Mouse (Mus musculus) heart, embryonic 10.5 days (tissue): Measurements from ENCODE around the gene Gm3020. TPM values are rescaled to one million over a fixed set of nuclear protein-coding genes. Genes with fewer than 3 reads are reported as not detected.
"Not testable (repeated sequence)": the region's sequence is repeated elsewhere in the genome, so short reads cannot be mapped to it uniquely, and the experiment has no call there.

Experiments
- DNase-seq: peaks from one replicate; pipeline ENCODE4 v3.0.0-alpha.2; 2017; ENCODE audit warnings: low spot score
- H3K27ac ChIP-seq: fragments of 300-500 bp; sonication (generic); 2 replicates; pipeline ENCODE4 v1.5.1; 2016; ENCODE audit warnings: mild to moderate bottlenecking
- H3K27me3 ChIP-seq: fragments of 300-500 bp; sonication (generic); 2 replicates; pipeline ENCODE4 v1.6.1; 2016; ENCODE audit warnings: mild to moderate bottlenecking; ENCODE audit not compliant: poor library complexity, insufficient read depth, severe bottlenecking
- H3K36me3 ChIP-seq: fragments of 300-500 bp; sonication (generic); 2 replicates; pipeline ENCODE4 v1.6.1; 2016; ENCODE audit warnings: mild to moderate bottlenecking, moderate library complexity
- H3K4me1 ChIP-seq: fragments of 300-500 bp; sonication (generic); 2 replicates; pipeline ENCODE4 v1.6.1; 2016; ENCODE audit warnings: mild to moderate bottlenecking
- H3K4me3 ChIP-seq: fragments of 300-500 bp; sonication (generic); 2 replicates; pipeline ENCODE4 v1.5.1; 2016; ENCODE audit warnings: mild to moderate bottlenecking, moderate library complexity
- H3K9me3 ChIP-seq: fragments of 300-500 bp; sonication (generic); 2 replicates; pipeline ENCODE4 v1.6.1; 2016; ENCODE audit warnings: mild to moderate bottlenecking, moderate library complexity
- WGBS: fragments of 180-500 bp; shearing (Covaris S2); methylation state at CpG from one replicate; pipeline ENCODE4 v1.1.7; 2016; 5-methylcytosine and 5-hydroxymethylcytosine counted together
- polyA plus RNA-seq: library from polyadenylated mRNA; unstranded; fragments of >200 nt; fragmentation: Nextera tagmentation; extraction: Ambion mirVana; gene quantifications from 2 replicates; pipeline ENCODE4 v1.2.1, GENCODE M21; 2016

Gene Gm3020
- 5.0 and 6.3 TPM in 2 replicates for polyA plus RNA-seq

DNA sequence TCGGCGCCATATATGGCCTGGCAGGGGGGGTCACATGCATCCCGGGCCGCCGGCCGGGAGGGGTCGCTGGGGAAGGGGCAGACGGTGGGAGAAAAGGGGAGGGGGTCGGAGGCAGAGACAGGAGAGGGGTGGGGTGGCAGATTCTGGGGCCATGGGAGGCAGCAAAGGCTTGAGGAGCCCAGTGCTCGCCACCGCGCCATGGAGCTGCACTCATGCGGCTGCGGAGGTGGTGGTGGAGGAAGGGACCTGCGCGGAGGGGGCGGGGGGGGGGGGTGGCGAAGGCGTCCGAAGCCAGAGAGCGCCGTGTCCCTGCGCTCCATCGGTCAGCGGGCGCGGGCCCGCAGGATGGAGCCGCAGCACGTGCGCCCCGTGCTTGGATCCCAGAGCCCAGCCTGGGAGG, at the start of gene Gm3020:
Gm3020 (plus strand) TSS at position 301 of the 400 bp plus-strand sequence.
- not testable (repeated sequence) for DNase-seq

GRCm38 (mm10) chr14:3634212-3634611, 17.6 kb upstream of the Gm3020 start, which contains the start of gene Gm3012:
Gm3012 (plus strand) TSS chr14:3634512.
- H3K9me3 ChIP-seq, H3K27ac ChIP-seq, H3K4me1 ChIP-seq, DNase-seq, H3K27me3 ChIP-seq, H3K36me3 ChIP-seq, H3K4me3 ChIP-seq: not testable (repeated sequence)
- no CpG with 5 or more reads among the region's 2 CpGs for WGBS

More for the DNA sequence above, at the start of gene Gm3020:
- not testable (repeated sequence) for H3K27me3 ChIP-seq, H3K27ac ChIP-seq, H3K9me3 ChIP-seq, H3K36me3 ChIP-seq, H3K4me1 ChIP-seq, H3K4me3 ChIP-seq
- no CpG with 5 or more reads among the region's 32 CpGs for WGBS

DNA sequence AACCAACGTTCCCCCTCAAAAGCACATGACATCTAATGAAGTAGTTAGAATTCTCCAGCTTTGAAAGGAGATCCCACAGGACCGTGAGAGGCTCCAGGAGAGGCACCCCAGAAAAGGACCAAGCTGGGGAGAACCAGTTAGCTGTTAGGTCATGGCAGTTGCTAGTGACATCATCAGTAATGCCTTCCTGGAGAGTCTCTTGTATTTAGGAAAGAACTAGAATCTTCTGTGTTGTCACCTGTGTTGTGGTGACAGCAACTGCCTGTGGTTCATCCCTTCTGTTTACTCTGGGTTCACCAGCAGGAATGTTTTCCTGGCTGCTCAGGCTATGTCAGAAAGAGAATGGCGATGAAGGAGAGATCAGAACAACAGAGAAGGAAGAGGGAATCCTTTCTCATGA, 36.7 kb downstream of the Gm3020 start, which contains the start of gene Gm3043:
Gm3043 (plus strand) TSS at position 301 of the 400 bp plus-strand sequence.
- not testable (repeated sequence) for H3K4me3 ChIP-seq, H3K36me3 ChIP-seq, H3K27me3 ChIP-seq, DNase-seq, H3K9me3 ChIP-seq, H3K27ac ChIP-seq, H3K4me1 ChIP-seq
- WGBS = no CpG with 5 or more reads among the region's 3 CpGs

Other genes starting within 250 kb of the Gm3020 start
- 5.0 and 6.3 TPM in 2 replicates for gene Gm10409, start 239.4 kb upstream of the Gm3020 start, polyA plus RNA-seq
- gene Gm3005, start 223.9 kb upstream of the Gm3020 start, polyA plus RNA-seq = 9.5 and 13.3 TPM in 2 replicates
- gene Gm10408, start 202.7 kb upstream of the Gm3020 start, polyA plus RNA-seq = not detected in 2 replicates
- not detected in 2 replicates for gene Gm3012, start 17.5 kb upstream of the Gm3020 start, polyA plus RNA-seq
- not detected in 2 replicates for gene Gm3043, start 36.8 kb downstream of the Gm3020 start, polyA plus RNA-seq
- 2.0 and 3.4 TPM in 2 replicates for gene Gm3002, start 158.0 kb downstream of the Gm3020 start, polyA plus RNA-seq
- gene Gm3033, start 194.2 kb downstream of the Gm3020 start, polyA plus RNA-seq = 0.54 TPM in 1 of 2 replicates, not detected in the other
- gene Gm2916, start 232.1 kb downstream of the Gm3020 start, polyA plus RNA-seq = 0.68 and 1.2 TPM in 2 replicates